Mouse (Mus musculus) heart, adult 2 months (tissue): Measurements from ENCODE around the gene Lcmt1.

Experiments used
- CTCF ChIP-seq: fragments of 200-600 bp; IDR thresholded peaks from 2 replicates; pipeline ENCODE4 v1.8.1; 2022; ENCODE audit warnings: antibody characterized with exemption, mild to moderate bottlenecking, moderate library complexity
- POLR2A ChIP-seq: fragments of 200-500 bp; IDR thresholded peaks from 2 replicates; pipeline ENCODE4 v1.6.1; 2011; ENCODE audit warnings: mild to moderate bottlenecking, low read depth, low read length, control low read depth; ENCODE audit not compliant: insufficient read depth

DNA sequence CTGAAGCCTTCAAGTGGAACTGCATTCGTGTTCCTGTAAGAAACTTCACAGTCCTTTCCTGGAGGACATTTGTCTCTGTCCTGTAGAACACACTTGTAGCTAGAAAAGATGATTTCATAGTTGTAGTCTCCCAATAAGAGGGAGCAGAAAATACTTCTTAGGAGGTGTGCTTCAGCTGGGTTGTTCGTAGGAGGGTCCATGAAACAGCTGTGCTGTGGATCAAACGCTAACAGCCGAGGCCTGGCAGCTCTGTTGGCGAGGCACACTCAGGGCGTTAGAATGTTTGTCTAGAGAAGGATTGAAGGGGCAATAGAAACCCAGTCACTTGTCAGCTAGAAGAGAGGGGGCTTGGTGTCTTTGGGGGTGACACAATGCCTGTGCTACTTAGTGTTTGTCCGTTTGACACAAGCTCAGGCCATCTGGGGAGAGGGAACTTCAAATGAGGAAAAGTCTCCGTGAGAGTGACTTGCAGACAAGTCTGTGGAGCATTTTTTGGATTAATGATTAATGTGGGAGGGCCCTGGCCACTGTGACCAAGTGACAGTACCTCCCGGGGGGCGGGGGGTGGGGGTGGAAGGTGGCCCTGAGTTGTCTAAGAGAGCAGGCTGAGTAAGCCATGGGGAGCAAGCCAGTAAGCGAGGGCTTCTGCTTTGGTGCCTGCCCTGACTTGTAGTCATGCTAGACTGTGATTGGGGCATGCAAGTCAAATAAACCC lies 16.3 kb downstream of the Lcmt1 start:
- TF ChIP-seq POLR2A (no peak), CTCF (no peak)
